Mouse (Mus musculus): ENCODE measurements at regions not wholly inside any gene's neighbourhood (a gene's known extent, or its start where the extent isn't known, plus 50 kb on each side); places are given as distances from the start of the nearest gene placed in this dataset.
A peak's percentile ranks its signal among the peaks of the same experiment; 100 is the strongest.

- Histone ChIP-seq H3K36me3 (ENCODE audit: control insufficient read depth, insufficient read depth, low read length) (no peaks in the 10 kb centered on the region), H3K4me2 (ENCODE audit: low read depth, low read length, severe bottlenecking) (no peak overlapping the region), H3K9ac (ENCODE audit: low read length) (no peak overlapping the region), H3K4me1 (replicated peaks; ENCODE audit: control insufficient read depth, insufficient read depth, low read length) (no peaks in the 10 kb centered on the region; the same call in 1 of the 2 replicates), H3K27me3 (ENCODE audit: control insufficient read depth, insufficient read depth, low read length) (no peaks in the 10 kb centered on the region), H3K27ac (ENCODE audit: low read depth, low read length) (no peak overlapping the region), H3K4me3 (ENCODE audit: low read depth, low read length) (no peak overlapping the region), H3K9me3 (ENCODE audit: control insufficient read depth, low read length) (no peaks in the 10 kb centered on the region)
- DNase-seq (ENCODE audit: low spot score) (no peak), ATAC-seq (replicated peaks; ENCODE audit: low FRiP score) (no peak)
- 58% methylated on average over 1 of the region's 1 CpGs for WGBS
These were observed 201.3 kb downstream of the Matn1 start for GRCm38 (mm10) chr4:131145507-131145906.

GRCm38 (mm10) chr4:131148042-131148747, 204.0 kb downstream of the Matn1 start:
- Histone ChIP-seq H3K9me3 (ENCODE audit: control insufficient read depth, low read length) (no peaks in the 10 kb centered on the region), H3K27me3 (ENCODE audit: control insufficient read depth, insufficient read depth, low read length) (no peaks in the 10 kb centered on the region), H3K9ac (ENCODE audit: low read length) (no peak overlapping the region), H3K4me2 (ENCODE audit: low read depth, low read length, severe bottlenecking) (no peak overlapping the region), H3K4me1 (replicated peaks; ENCODE audit: control insufficient read depth, insufficient read depth, low read length) (no peaks in the 10 kb centered on the region), H3K36me3 (ENCODE audit: control insufficient read depth, insufficient read depth, low read length) (no peaks in the 10 kb centered on the region), H3K27ac (ENCODE audit: low read depth, low read length) (no peak overlapping the region), H3K4me3 (ENCODE audit: low read depth, low read length) (no peak overlapping the region)
- 74% methylated on average over 16 of the region's 16 CpGs for WGBS
- no peak for DNase-seq (ENCODE audit: low spot score)
- ATAC-seq (replicated peaks; ENCODE audit: low FRiP score) = no peak

- WGBS = 82% methylated on average over 5 of the region's 5 CpGs
- H3K27ac ChIP-seq (ENCODE audit: low read depth, low read length) = no peak overlapping the region
These were observed 205.3 kb downstream of the Matn1 start for GRCm38 (mm10) chr4:131149466-131149865.

GRCm38 (mm10) chr4:131159712-131160111, 215.5 kb downstream of the Matn1 start:
- peaks cover 14% of the 10 kb centered on the region for H3K4me1 ChIP-seq (replicated peaks; ENCODE audit: control insufficient read depth, insufficient read depth, low read length)
- H3K4me2 ChIP-seq (ENCODE audit: low read depth, low read length, severe bottlenecking) = no peak overlapping the region
- H3K36me3 ChIP-seq (ENCODE audit: control insufficient read depth, insufficient read depth, low read length) = no peaks in the 10 kb centered on the region
- no peaks in the 10 kb centered on the region for H3K9me3 ChIP-seq (ENCODE audit: control insufficient read depth, low read length)
- H3K27me3 ChIP-seq (ENCODE audit: control insufficient read depth, insufficient read depth, low read length) = no peaks in the 10 kb centered on the region
- no peak for DNase-seq (ENCODE audit: low spot score)
- 0 out of 2 replicates have a peak, but pooled peaks have one; percentile 24 for ATAC-seq (replicated peaks; ENCODE audit: low FRiP score)
- 47% methylated on average over 5 of the region's 5 CpGs for WGBS
- no peak overlapping the region for H3K27ac ChIP-seq (ENCODE audit: low read depth, low read length)
- no peak overlapping the region for H3K4me3 ChIP-seq (ENCODE audit: low read depth, low read length)
- peak overlapping the region; percentile 7; the same call in 1 of the 2 replicates for H3K9ac ChIP-seq (ENCODE audit: low read length)

More at GRCm38 (mm10) chr4:131149466-131149865, 205.3 kb downstream of the Matn1 start:
- Histone ChIP-seq H3K9me3 (ENCODE audit: control insufficient read depth, low read length) (no peaks in the 10 kb centered on the region), H3K9ac (ENCODE audit: low read length) (no peak overlapping the region), H3K4me1 (replicated peaks; ENCODE audit: control insufficient read depth, insufficient read depth, low read length) (no peaks in the 10 kb centered on the region), H3K4me2 (ENCODE audit: low read depth, low read length, severe bottlenecking) (no peak overlapping the region), H3K4me3 (ENCODE audit: low read depth, low read length) (no peak overlapping the region), H3K36me3 (ENCODE audit: control insufficient read depth, insufficient read depth, low read length) (no peaks in the 10 kb centered on the region), H3K27me3 (ENCODE audit: control insufficient read depth, insufficient read depth, low read length) (no peaks in the 10 kb centered on the region)
- no peak for DNase-seq (ENCODE audit: low spot score)
- ATAC-seq (replicated peaks; ENCODE audit: low FRiP score) = no peak

GRCm38 (mm10) chr4:131160135-131160534, 215.9 kb downstream of the Matn1 start:
- peaks cover 14% of the 10 kb centered on the region for H3K4me1 ChIP-seq (replicated peaks; ENCODE audit: control insufficient read depth, insufficient read depth, low read length)
- 18% methylated on average over 5 of the region's 5 CpGs for WGBS
- H3K27me3 ChIP-seq (ENCODE audit: control insufficient read depth, insufficient read depth, low read length) = no peaks in the 10 kb centered on the region
- no peak overlapping the region; the same call in 1 of the 2 replicates for H3K9ac ChIP-seq (ENCODE audit: low read length)
- no peaks in the 10 kb centered on the region for H3K9me3 ChIP-seq (ENCODE audit: control insufficient read depth, low read length)
- no peak overlapping the region for H3K27ac ChIP-seq (ENCODE audit: low read depth, low read length)
- H3K4me2 ChIP-seq (ENCODE audit: low read depth, low read length, severe bottlenecking) = no peak overlapping the region
- DNase-seq (ENCODE audit: low spot score) (peak; percentile 57), ATAC-seq (replicated peaks; ENCODE audit: low FRiP score) (0 out of 2 replicates have a peak, but pooled peaks have one; percentile 30)
- no peaks in the 10 kb centered on the region for H3K36me3 ChIP-seq (ENCODE audit: control insufficient read depth, insufficient read depth, low read length)
- no peak overlapping the region for H3K4me3 ChIP-seq (ENCODE audit: low read depth, low read length)

GRCm38 (mm10) chr4:131161501-131161900, 217.3 kb downstream of the Matn1 start:
- Histone ChIP-seq H3K36me3 (ENCODE audit: control insufficient read depth, insufficient read depth, low read length) (no peaks in the 10 kb centered on the region), H3K27me3 (ENCODE audit: control insufficient read depth, insufficient read depth, low read length) (no peaks in the 10 kb centered on the region), H3K9ac (ENCODE audit: low read length) (no peak overlapping the region), H3K4me3 (ENCODE audit: low read depth, low read length) (no peak overlapping the region), H3K9me3 (ENCODE audit: control insufficient read depth, low read length) (no peaks in the 10 kb centered on the region), H3K4me1 (replicated peaks; ENCODE audit: control insufficient read depth, insufficient read depth, low read length) (peaks cover 14% of the 10 kb centered on the region), H3K27ac (ENCODE audit: low read depth, low read length) (no peak overlapping the region), H3K4me2 (ENCODE audit: low read depth, low read length, severe bottlenecking) (no peak overlapping the region)
- DNase-seq (ENCODE audit: low spot score) (no peak), ATAC-seq (replicated peaks; ENCODE audit: low FRiP score) (no peak)
- 78% methylated on average over 9 of the region's 9 CpGs for WGBS

GRCm38 (mm10) chr4:131163782-131164315, 219.7 kb downstream of the Matn1 start:
- Histone ChIP-seq H3K27ac (ENCODE audit: low read depth, low read length) (no peak overlapping the region), H3K4me3 (ENCODE audit: low read depth, low read length) (no peak overlapping the region), H3K4me1 (replicated peaks; ENCODE audit: control insufficient read depth, insufficient read depth, low read length) (peaks cover 14% of the 10 kb centered on the region), H3K9me3 (ENCODE audit: control insufficient read depth, low read length) (no peaks in the 10 kb centered on the region), H3K9ac (ENCODE audit: low read length) (no peak overlapping the region), H3K36me3 (ENCODE audit: control insufficient read depth, insufficient read depth, low read length) (no peaks in the 10 kb centered on the region), H3K4me2 (ENCODE audit: low read depth, low read length, severe bottlenecking) (no peak overlapping the region), H3K27me3 (ENCODE audit: control insufficient read depth, insufficient read depth, low read length) (no peaks in the 10 kb centered on the region)
- DNase-seq (ENCODE audit: low spot score) (no peak), ATAC-seq (replicated peaks; ENCODE audit: low FRiP score) (no peak)
- WGBS = 20% methylated on average over 7 of the region's 7 CpGs

GRCm38 (mm10) chr4:131166574-131167270, 222.5 kb downstream of the Matn1 start:
- Histone ChIP-seq H3K36me3 (ENCODE audit: control insufficient read depth, insufficient read depth, low read length) (no peaks in the 10 kb centered on the region), H3K27ac (ENCODE audit: low read depth, low read length) (no peak overlapping the region), H3K27me3 (ENCODE audit: control insufficient read depth, insufficient read depth, low read length) (no peaks in the 10 kb centered on the region), H3K9me3 (ENCODE audit: control insufficient read depth, low read length) (no peaks in the 10 kb centered on the region), H3K9ac (ENCODE audit: low read length) (no peak overlapping the region), H3K4me1 (replicated peaks; ENCODE audit: control insufficient read depth, insufficient read depth, low read length) (peaks cover 6% of the 10 kb centered on the region; the same call in 1 of the 2 replicates), H3K4me3 (ENCODE audit: low read depth, low read length) (no peak overlapping the region), H3K4me2 (ENCODE audit: low read depth, low read length, severe bottlenecking) (no peak overlapping the region)
- ATAC-seq (replicated peaks; ENCODE audit: low FRiP score) (no peak), DNase-seq (ENCODE audit: low spot score) (no peak)
- WGBS = 82% methylated on average over 9 of the region's 9 CpGs

Data from forebrain, embryonic 11.5 days (tissue).